Mouse (Mus musculus): ENCODE results near the gene Matk.

- no peak for TF ChIP-seq USF1 (IDR thresholded peaks at IDR 0.05; ENCODE audit: low read depth)
- no peak for TF ChIP-seq MYOD1 (IDR thresholded peaks at IDR 0.05; ENCODE audit: control insufficient read depth, insufficient read length, low read depth)
These were observed 16.1 kb downstream of the Matk start for GRCm38 (mm10) chr10:81268643-81269412.

All from C2C12 (cell line).